Mouse (Mus musculus) layer of hippocampus, postnatal 36 days (tissue): ENCODE measurements at regions not wholly inside any gene's neighbourhood (a gene's known extent, or its start where the extent isn't known, plus 50 kb on each side); places are given as distances from the start of the nearest gene placed in this dataset.
A peak's percentile ranks its signal among the peaks of the same experiment; 100 is the strongest.

Experiments
- DNase-seq, 2 experiments: peaks; one replicate each; pipeline ENCODE4 v3.0.0; 2022

- no peak for DNase-seq
Observed at GRCm38 (mm10) chrX:12888708-12889481, 127.0 kb upstream of the Med14 start.

GRCm38 (mm10) chrX:12888010-12888707 lies 126.3 kb upstream of the Med14 start:
- no peak for DNase-seq

GRCm38 (mm10) chrX:12887516-12887915 lies 125.6 kb upstream of the Med14 start:
- no peak for DNase-seq

- DNase-seq, result no peak
Observed at GRCm38 (mm10) chrX:12886160-12887048, 124.5 kb upstream of the Med14 start.

- DNase-seq, result no peak
Observed at GRCm38 (mm10) chrX:12879233-12879632, 117.4 kb upstream of the Med14 start.

- DNase-seq, result no peak
Observed at GRCm38 (mm10) chrX:12877506-12877905, 115.6 kb upstream of the Med14 start.

GRCm38 (mm10) chrX:12873698-12874144 lies 111.8 kb upstream of the Med14 start:
- DNase-seq, result peak; percentile 76 to 78

GRCm38 (mm10) chrX:12873230-12873629 lies 111.4 kb upstream of the Med14 start:
- DNase-seq, result no peak

GRCm38 (mm10) chrX:12866885-12867498 lies 105.1 kb upstream of the Med14 start:
- DNase-seq, result no peak

- no peak for DNase-seq
Observed at GRCm38 (mm10) chrX:12866176-12866575, 104.3 kb upstream of the Med14 start.

GRCm38 (mm10) chrX:12860168-12860567 lies 98.3 kb upstream of the Med14 start:
- DNase-seq, result no peak

- DNase-seq, result no peak
Observed at GRCm38 (mm10) chrX:12858757-12859156, 96.9 kb upstream of the Med14 start.

- DNase-seq, result peak in 1 of 2 experiments; percentile 21
Observed at GRCm38 (mm10) chrX:12857881-12858755, 96.2 kb upstream of the Med14 start.

- no peak for DNase-seq
Observed at GRCm38 (mm10) chrX:12855425-12855824, 93.6 kb upstream of the Med14 start.

- DNase-seq, result no peak
Observed at GRCm38 (mm10) chrX:12851684-12852083, 89.8 kb upstream of the Med14 start.

GRCm38 (mm10) chrX:12844431-12844830 lies 82.6 kb upstream of the Med14 start:
- DNase-seq, result no peak

GRCm38 (mm10) chrX:12841021-12841325 lies 79.1 kb upstream of the Med14 start:
- DNase-seq, result no peak

- DNase-seq, result peak; percentile 79 to 85
Observed at GRCm38 (mm10) chrX:12840160-12841020, 78.5 kb upstream of the Med14 start.

- peak; percentile 18 to 29 for DNase-seq
Observed at GRCm38 (mm10) chrX:12839406-12840159, 77.7 kb upstream of the Med14 start.

GRCm38 (mm10) chrX:12837821-12838220 lies 75.9 kb upstream of the Med14 start:
- DNase-seq, result no peak
